Mouse (Mus musculus) erythroblast, embryonic 14.5 days (primary cell): ENCODE results near the gene Sdr42e1.

Source experiments
- GATA1 ChIP-seq: IDR thresholded peaks from 2 replicates; pipeline ENCODE4 v1.6.1; 2012; ENCODE audit warnings: low read length, inconsistent platforms, mixed read lengths
- TAL1 ChIP-seq: IDR thresholded peaks from 3 replicates; pipeline ENCODE4 v1.6.1; 2012; ENCODE audit warnings: low read length, inconsistent platforms, mixed read lengths

DNA sequence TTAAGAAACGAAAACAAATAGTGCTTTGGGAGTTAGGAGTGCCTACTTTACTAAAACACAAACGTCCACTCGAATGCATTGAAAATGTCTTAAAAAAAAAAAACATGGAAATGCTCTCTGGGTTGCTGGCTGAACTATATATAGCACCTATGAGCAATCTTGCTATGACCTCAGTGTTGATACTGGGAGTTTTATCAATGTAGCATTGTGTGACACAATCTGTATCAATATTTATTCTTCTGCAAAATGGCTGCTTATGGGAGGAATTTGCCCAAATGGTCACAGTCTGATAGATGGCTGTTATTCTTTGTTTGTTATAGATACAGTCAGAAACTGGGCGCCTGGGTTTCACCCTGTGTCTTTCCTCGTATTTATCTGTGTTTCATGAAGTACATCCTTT lies 28.0 kb downstream of the Sdr42e1 start:
- TF ChIP-seq GATA1 (no peak), TAL1 (no peak)
